Mouse (Mus musculus) embryonic fibroblast, embryonic 13.5 days (primary cell): ENCODE measurements around the gene Gchfr.

Source experiments
- CTCF ChIP-seq: IDR thresholded peaks from 2 replicates; pipeline ENCODE4 v1.5.1; 2011; ENCODE audit warnings: mild to moderate bottlenecking, control low read depth, low read length, moderate library complexity, borderline replicate concordance; ENCODE audit not compliant: insufficient read depth
- POLR2A ChIP-seq: IDR thresholded peaks from 2 replicates; pipeline ENCODE4 v1.6.1; 2011; ENCODE audit warnings: low read depth, mild to moderate bottlenecking, control low read depth, low read length, moderate library complexity

- TF ChIP-seq CTCF (no peak), POLR2A (no peak)
These were observed 288 bp downstream of the Gchfr start for GRCm38 (mm10) chr2:119167866-119168256.
